Mouse (Mus musculus) adipocyte (in vitro differentiated cells): ENCODE measurements around the gene Cptp.
A peak's percentile ranks its signal among the peaks of the same experiment; 100 is the strongest.

Experiments used
- DNase-seq: peaks from one replicate; pipeline ENCODE4 v3.0.0-alpha.2; 2016; ENCODE audit warnings: low spot score

The Cptp gene

GRCm38 (mm10) chr4:155841003-155841454 is 28.2 kb downstream of the Cptp start:
- DNase-seq = peak; percentile 38

GRCm38 (mm10) chr4:155840076-155841002 is 28.9 kb downstream of the Cptp start:
- DNase-seq = peak; percentile 60

- peak; percentile 96 for DNase-seq
Observed at GRCm38 (mm10) chr4:155839483-155839910, 29.7 kb downstream of the Cptp start, which contains the start of gene Mxra8. Mxra8 (plus strand) TSS chr4:155839680.

- DNase-seq = peak; percentile 85
Observed at GRCm38 (mm10) chr4:155838187-155839153, 30.8 kb downstream of the Cptp start.

- DNase-seq = peak; percentile 75
Observed at GRCm38 (mm10) chr4:155837404-155838010, 31.7 kb downstream of the Cptp start.

- peak; percentile 93 for DNase-seq
Observed at GRCm38 (mm10) chr4:155833836-155834235, 35.4 kb downstream of the Cptp start.

- DNase-seq = no peak
Observed at GRCm38 (mm10) chr4:155833234-155833633, 36.0 kb downstream of the Cptp start.

GRCm38 (mm10) chr4:155832321-155832720 is 36.9 kb downstream of the Cptp start:
- no peak for DNase-seq

GRCm38 (mm10) chr4:155831831-155832230 is 37.4 kb downstream of the Cptp start:
- no peak for DNase-seq

- DNase-seq = peak; percentile 91
Observed at GRCm38 (mm10) chr4:155831205-155831766, 38.0 kb downstream of the Cptp start, which contains the start of gene Aurkaip1. Aurkaip1 (plus strand) TSS chr4:155831272.

- DNase-seq = no peak
Observed at GRCm38 (mm10) chr4:155830596-155830995, 38.6 kb downstream of the Cptp start.

- DNase-seq = no peak
Observed at GRCm38 (mm10) chr4:155829866-155830265, 39.4 kb downstream of the Cptp start.

GRCm38 (mm10) chr4:155823443-155823842 is 45.8 kb downstream of the Cptp start:
- no peak for DNase-seq

GRCm38 (mm10) chr4:155821025-155821424 is 48.2 kb downstream of the Cptp start:
- no peak for DNase-seq

- no peak for DNase-seq
Observed at GRCm38 (mm10) chr4:155817533-155817932, 51.7 kb downstream of the Cptp start.
